Mouse (Mus musculus) frontal cortex, adult 2 months (tissue): ENCODE data around the gene Tubd1. TPM values are rescaled to one million over a fixed set of nuclear protein-coding genes. Genes with fewer than 3 reads are reported as not detected.
A peak's percentile ranks its signal among the peaks of the same experiment; 100 is the strongest.

ENCODE experiments used
- DNase-seq, 2 experiments: peaks; one replicate each; pipeline ENCODE4 v3.0.0; 2022; ENCODE audit warnings: low spot score in 1 of 2; ENCODE audit errors: extremely low spot score in 1 of 2
- polyA plus RNA-seq: library from polyadenylated mRNA; depleted of rRNA; stranded (reverse); fragments of >200 nt; gene quantifications from 2 replicates; pipeline ENCODE4 v1.2.3, GENCODE M21; 2012

Tubd1 gene
- polyA plus RNA-seq, 1 experiment = 6.7 TPM

- DNase-seq = no peak
Observed at GRCm38 (mm10) chr11:86582543-86583260, 37.9 kb downstream of the Tubd1 start.

- DNase-seq = no peak
Observed at GRCm38 (mm10) chr11:86583313-86583825, 38.6 kb downstream of the Tubd1 start.

GRCm38 (mm10) chr11:86583990-86584897 is 39.5 kb downstream of the Tubd1 start:
- no peak for DNase-seq

- DNase-seq = no peak
Observed at GRCm38 (mm10) chr11:86584898-86585597, 40.3 kb downstream of the Tubd1 start.

DNA sequence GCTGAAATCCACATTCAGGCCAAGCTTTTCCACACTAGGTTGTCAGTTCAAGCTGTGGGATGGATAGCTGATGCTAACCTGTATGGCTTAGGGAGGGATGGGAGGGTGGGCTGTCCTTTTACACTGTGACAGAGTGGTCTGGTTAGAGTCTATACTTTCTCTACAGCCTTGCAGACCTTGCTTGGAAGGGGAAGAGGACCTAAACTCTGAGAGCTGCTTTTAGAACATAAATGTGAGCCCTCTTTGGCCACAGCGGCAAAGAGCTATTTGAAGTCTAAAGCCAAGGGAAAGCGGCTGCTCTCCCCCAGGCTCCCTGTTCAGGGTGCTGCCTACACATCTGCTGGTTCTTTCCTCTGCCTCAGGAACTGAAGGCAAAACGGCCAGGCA is 40.8 kb downstream of the Tubd1 start:
- no peak for DNase-seq

DNA sequence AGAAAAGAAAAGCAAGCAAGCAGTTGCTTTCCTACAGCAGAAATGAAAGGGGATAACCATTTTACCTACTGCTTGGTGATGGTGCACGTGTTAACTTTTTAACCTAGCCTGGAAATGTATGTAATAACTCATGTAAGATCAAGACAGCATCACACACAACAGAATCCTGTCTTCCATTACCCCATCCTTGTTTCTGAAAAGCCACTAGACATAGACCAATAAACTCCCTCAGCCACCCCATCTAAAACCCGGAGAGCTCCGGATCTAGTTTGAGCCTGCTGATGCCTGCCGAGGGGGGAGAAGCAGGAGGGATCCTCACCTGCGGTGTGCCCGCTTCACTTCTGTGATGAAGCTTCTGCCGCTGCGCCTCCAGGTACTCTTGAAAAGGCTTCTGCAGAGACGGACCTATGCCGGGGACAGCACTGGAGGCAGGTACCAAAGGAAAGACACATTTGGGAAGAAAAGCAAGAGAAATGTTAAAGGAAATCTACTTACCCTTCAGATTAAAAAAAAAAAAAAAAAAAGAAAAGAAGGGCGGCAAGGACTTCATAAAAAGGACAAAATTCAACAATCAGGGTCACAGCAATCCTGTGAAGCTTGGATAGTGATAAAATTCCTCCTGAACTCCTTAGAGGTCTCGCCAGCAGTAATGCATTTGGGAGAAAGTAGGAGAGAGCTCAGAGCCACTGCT is 41.5 kb downstream of the Tubd1 start:
- no peak for DNase-seq

DNA sequence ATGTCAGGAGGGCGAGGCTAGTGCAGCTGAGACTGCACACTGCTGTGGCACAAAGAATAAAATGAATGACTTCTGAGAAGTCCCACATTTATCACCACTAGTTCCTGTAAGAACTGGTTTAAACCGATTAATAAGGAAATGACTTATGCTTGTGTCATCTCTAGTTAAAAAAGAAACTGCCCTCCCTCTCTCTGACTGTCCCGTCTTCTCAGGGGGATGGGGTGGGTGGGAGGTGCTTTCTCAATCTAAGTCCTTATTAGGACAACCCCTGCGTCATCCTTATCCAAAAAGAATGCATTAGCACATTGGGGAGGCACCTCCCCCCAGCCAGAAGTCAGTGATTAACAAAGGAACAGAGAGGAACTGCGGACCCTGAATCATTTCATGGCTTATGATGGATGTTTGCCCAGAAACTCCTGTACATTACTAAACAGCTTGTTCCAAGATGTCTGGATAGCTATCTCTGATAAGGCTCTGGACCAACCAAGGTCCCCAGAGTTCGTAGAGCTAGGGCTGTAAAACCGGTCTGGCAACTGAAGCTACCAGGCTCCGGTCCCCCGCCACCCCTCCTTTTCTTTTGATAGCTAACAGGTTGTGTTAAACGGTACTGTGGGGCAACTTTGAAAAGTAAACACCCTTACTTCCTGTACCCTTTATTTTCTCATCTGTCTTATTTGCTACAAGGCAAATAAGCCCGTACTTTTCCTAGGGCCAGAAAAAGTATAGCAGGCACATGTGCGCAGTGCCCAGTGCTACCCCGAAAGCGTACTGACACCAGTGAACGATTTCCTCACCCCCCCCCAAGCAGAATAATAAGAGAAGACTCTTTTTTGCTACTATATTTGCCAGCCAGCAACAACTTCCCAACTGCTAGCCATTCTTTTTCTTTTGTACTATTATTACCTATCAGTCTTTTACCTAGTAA is 42.3 kb downstream of the Tubd1 start:
- no peak for DNase-seq

DNA sequence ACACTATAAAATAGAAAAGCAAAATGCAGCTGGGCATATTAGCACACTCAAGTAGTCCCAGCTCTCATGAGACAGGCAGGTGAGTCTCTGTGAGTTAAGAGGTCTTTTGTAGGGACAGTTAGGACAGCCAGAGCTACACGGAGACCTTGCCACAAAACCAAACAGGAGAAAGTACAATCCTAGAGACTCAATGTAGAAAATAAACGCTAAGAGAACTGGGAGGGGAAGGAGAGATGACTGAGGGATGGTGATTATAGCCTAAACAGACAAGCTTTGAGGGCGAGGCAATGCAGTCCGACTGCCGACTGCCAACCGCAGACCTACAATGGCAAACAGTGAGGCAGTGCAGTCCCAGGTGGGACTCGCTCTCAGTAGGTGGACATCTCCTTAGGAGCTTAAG is 43.0 kb downstream of the Tubd1 start:
- DNase-seq = no peak

DNA sequence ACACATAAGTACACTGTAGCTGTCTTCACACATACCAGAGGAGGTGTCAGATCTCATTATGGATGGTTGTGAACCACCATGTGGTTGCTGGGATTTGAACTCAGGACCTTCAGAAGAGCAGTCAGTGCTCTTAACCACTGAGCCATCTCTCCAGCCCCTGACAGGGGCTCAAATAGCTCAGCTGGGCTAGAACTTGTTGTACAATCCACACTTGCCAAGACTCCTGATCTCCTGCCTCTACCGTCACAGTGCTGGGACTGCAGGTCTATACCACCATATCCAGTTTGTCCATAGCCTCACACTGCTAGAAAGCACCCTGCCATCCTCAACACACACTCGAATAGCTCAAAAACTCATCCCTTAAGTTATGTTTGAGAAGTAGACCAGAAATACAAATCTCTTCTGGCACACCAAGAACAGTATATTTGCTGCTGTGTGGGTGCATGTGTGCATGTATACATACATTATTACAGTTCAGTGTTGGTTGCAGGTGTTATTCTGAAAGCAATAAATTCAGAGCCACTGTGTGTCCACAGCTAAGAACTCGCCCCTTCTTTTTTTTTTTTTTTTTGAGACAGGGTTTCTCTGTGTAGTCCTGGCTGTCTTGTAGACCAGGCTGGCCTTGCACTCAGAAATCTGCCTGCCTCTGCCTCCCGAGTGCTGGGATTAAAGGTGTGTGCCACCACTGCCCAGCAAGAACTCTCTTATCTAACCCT is 44.0 kb downstream of the Tubd1 start:
- no peak for DNase-seq

- no peak for DNase-seq
Observed at GRCm38 (mm10) chr11:86590066-86590465, 45.3 kb downstream of the Tubd1 start.

GRCm38 (mm10) chr11:86590579-86590978 is 45.8 kb downstream of the Tubd1 start:
- DNase-seq = peak; percentile 40 to 57

GRCm38 (mm10) chr11:86591301-86591845 is 46.6 kb downstream of the Tubd1 start:
- DNase-seq = no peak

DNA sequence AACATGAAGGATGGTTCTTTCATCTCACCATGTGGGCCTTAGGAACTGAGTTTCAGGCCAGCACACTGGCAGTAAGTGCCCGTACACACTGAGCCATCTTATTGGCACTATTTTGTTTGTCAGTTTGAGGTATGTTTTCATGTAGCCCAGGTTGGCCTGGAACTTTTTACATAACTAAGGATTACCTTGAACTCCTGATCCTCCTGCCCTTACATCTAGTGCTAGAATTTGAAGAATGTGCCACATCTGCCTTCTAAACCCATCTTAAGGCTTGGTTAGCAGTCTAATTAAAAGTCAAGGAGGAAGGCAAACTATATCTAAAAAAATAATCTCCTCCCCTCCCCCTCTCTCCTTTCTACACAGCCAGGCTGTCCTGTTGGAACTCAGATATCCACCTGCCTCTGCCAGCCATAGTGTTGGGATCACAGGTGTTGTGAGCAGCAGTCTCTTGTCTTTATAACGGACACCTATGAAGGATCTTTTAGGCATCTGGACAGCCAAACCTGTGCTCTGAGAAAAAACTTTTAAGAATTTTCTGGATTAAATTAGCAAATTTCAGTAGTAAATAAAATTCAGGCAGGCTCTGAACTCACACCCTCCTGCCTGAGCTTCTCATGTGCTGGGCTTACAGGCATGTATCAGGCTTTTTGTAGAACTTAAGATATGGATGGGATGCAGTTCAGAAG is 47.3 kb downstream of the Tubd1 start:
- no peak for DNase-seq

DNA sequence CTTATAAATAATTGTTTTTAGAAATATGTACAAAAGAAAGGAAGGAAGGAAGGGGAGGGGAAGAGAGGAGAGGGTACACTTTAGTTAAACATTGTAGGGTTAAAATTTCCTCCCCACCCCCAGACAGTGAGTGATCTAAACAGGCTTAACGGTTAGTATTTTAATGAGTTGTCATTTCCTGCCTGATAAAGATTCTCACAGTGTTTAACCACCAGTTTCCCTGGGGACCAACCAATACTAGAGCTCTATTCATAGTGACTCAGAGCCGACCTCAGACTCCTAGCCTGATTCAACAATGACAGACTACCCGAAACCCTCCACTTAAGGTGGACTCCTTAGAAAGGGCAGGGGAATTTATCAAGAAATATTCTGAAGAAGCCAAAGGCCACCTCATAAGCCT is 48.2 kb downstream of the Tubd1 start:
- DNase-seq = no peak

GRCm38 (mm10) chr11:86593443-86593842 is 48.7 kb downstream of the Tubd1 start:
- DNase-seq = no peak

GRCm38 (mm10) chr11:86594188-86594876 is 49.5 kb downstream of the Tubd1 start:
- DNase-seq = no peak

DNA sequence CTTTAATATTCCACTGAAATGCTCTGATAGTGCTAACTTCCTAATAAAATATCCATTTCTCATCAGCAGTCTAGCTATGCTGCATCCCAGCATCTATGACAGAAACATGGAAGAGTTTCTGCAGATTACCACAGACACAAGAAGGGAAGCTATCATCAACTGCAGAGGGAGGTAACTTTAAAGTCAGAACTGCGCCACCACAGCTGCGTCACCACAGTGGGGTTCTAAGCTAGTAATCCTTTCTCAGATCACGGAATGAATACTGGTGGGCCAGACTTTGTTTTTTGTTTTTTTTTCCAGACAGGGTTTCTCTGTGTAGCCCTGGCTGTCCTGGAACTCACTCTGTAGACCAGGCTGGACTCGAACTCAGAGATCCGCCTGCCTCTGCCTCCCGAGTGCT is 50.6 kb downstream of the Tubd1 start:
- no peak for DNase-seq
